Mouse (Mus musculus) neural tube, embryonic 15.5 days (tissue): ENCODE data around the gene Cabp7. TPM values are rescaled to one million over a fixed set of nuclear protein-coding genes. Genes with fewer than 3 reads are reported as not detected.

Source experiments
- ATAC-seq: fragments of 200-750 bp; cut with Nextera tagmentation; 2 replicates; pipeline ENCODE4 v1.8.0; 2017; ENCODE audit warnings: mild to moderate bottlenecking, moderate TSS enrichment, moderate library complexity; ENCODE audit not compliant: low FRiP score
- H3K27ac ChIP-seq: fragments of 300-500 bp; sonication (generic); replicated peaks from 2 replicates; pipeline ENCODE4 v1.5.1; 2015; ENCODE audit warnings: mild to moderate bottlenecking, inconsistent platforms
- H3K27me3 ChIP-seq: fragments of 300-500 bp; sonication (generic); replicated peaks from 2 replicates; pipeline ENCODE4 v1.6.1; 2015; ENCODE audit warnings: inconsistent platforms
- H3K36me3 ChIP-seq: fragments of 300-500 bp; sonication (generic); 2 replicates; pipeline ENCODE4 v1.6.1; 2015; ENCODE audit warnings: inconsistent platforms
- H3K4me1 ChIP-seq: fragments of 300-500 bp; sonication (generic); 2 replicates; pipeline ENCODE4 v1.6.1; 2015; ENCODE audit warnings: inconsistent platforms
- H3K4me2 ChIP-seq: fragments of 300-500 bp; sonication (generic); 2 replicates; pipeline ENCODE4 v1.6.1; 2015; ENCODE audit warnings: inconsistent platforms, mild to moderate bottlenecking, moderate library complexity
- H3K4me3 ChIP-seq: fragments of 300-500 bp; sonication (generic); replicated peaks from 2 replicates; pipeline ENCODE4 v1.5.1; 2015; ENCODE audit warnings: mild to moderate bottlenecking, inconsistent platforms
- H3K9ac ChIP-seq: fragments of 300-500 bp; sonication (generic); replicated peaks from 2 replicates; pipeline ENCODE4 v1.6.1; 2015; ENCODE audit warnings: mild to moderate bottlenecking, inconsistent platforms
- H3K9me3 ChIP-seq: fragments of 300-500 bp; sonication (generic); replicated peaks from 2 replicates; pipeline ENCODE4 v1.6.1; 2016; ENCODE audit warnings: inconsistent platforms
- WGBS: fragments of 180-500 bp; shearing (Covaris S2); methylation state at CpG from one replicate; pipeline ENCODE4 v1.1.7; 2015; ENCODE audit warnings: mixed read lengths; 5-methylcytosine and 5-hydroxymethylcytosine counted together
- polyA plus RNA-seq: library from polyadenylated mRNA; unstranded; fragments of >200 nt; fragmentation: Nextera tagmentation; extraction: Ambion mirVana; gene quantifications from 2 replicates; pipeline ENCODE4 v1.2.1, GENCODE M21; 2015

The Cabp7 gene
- polyA plus RNA-seq, 1 experiment from 2014 or later: 4.2 TPM

- no peak overlapping the region for H3K4me3 ChIP-seq
- no peaks in the 10 kb centered on the region for H3K27me3 ChIP-seq
- H3K9me3 ChIP-seq: no peaks in the 10 kb centered on the region
- H3K27ac ChIP-seq: no peak overlapping the region
- H3K4me1 ChIP-seq: peaks cover 34% of the 10 kb centered on the region
- no peak overlapping the region for H3K4me2 ChIP-seq
- 67% methylated on average over 5 of the region's 5 CpGs for WGBS
- 0 out of 2 replicates have a peak, but pooled peaks cover 4% of the 10 kb centered on the region for H3K36me3 ChIP-seq
- H3K9ac ChIP-seq: no peak overlapping the region
- ATAC-seq: no peak
These were observed 17.9 kb upstream of the Cabp7 start for GRCm38 (mm10) chr11:4764476-4764875.

GRCm38 (mm10) chr11:4763631-4764030 is 17.1 kb upstream of the Cabp7 start:
- H3K27ac ChIP-seq: no peak overlapping the region
- no peak overlapping the region for H3K9ac ChIP-seq
- ATAC-seq: no peak
- no peak overlapping the region for H3K4me3 ChIP-seq
- H3K4me2 ChIP-seq: no peak overlapping the region
- 0 out of 2 replicates have a peak, but pooled peaks cover 4% of the 10 kb centered on the region for H3K36me3 ChIP-seq
- peaks cover 34% of the 10 kb centered on the region for H3K4me1 ChIP-seq
- no peaks in the 10 kb centered on the region for H3K9me3 ChIP-seq
- 20% methylated on average over 5 of the region's 5 CpGs for WGBS
- no peaks in the 10 kb centered on the region for H3K27me3 ChIP-seq

- 28% methylated on average over 2 of the region's 2 CpGs for WGBS
- Histone ChIP-seq H3K4me3 (no peak overlapping the region), H3K4me1 (peaks cover 34% of the 10 kb centered on the region), H3K9ac (no peak overlapping the region), H3K9me3 (no peaks in the 10 kb centered on the region), H3K27me3 (no peaks in the 10 kb centered on the region), H3K27ac (0 out of 2 replicates have a peak overlapping the region, but pooled peaks have one; percentile 10), H3K36me3 (0 out of 2 replicates have a peak, but pooled peaks cover 4% of the 10 kb centered on the region), H3K4me2 (no peak overlapping the region)
- ATAC-seq: no peak
These were observed 15.9 kb upstream of the Cabp7 start for GRCm38 (mm10) chr11:4762511-4762910.

GRCm38 (mm10) chr11:4761991-4762390 is 15.4 kb upstream of the Cabp7 start:
- Histone ChIP-seq H3K9me3 (no peaks in the 10 kb centered on the region), H3K27ac (peak overlapping the region; percentile 10; the same call in 1 of the 2 replicates), H3K9ac (no peak overlapping the region), H3K27me3 (no peaks in the 10 kb centered on the region), H3K4me1 (peaks cover 37% of the 10 kb centered on the region), H3K4me2 (no peak overlapping the region), H3K36me3 (0 out of 2 replicates have a peak, but pooled peaks cover under 1% of the 10 kb centered on the region), H3K4me3 (no peak overlapping the region)
- WGBS: 9% methylated on average over 6 of the region's 6 CpGs
- no peak for ATAC-seq

GRCm38 (mm10) chr11:4760438-4760837 is 13.9 kb upstream of the Cabp7 start:
- H3K9ac ChIP-seq: no peak overlapping the region
- 0 out of 2 replicates have a peak overlapping the region, but pooled peaks have one; percentile 15 for H3K27ac ChIP-seq
- WGBS: 11% methylated on average over 4 of the region's 4 CpGs

GRCm38 (mm10) chr11:4757789-4758158 is 11.2 kb upstream of the Cabp7 start:
- no peaks in the 10 kb centered on the region for H3K36me3 ChIP-seq
- H3K27ac ChIP-seq: no peak overlapping the region
- H3K4me3 ChIP-seq: no peak overlapping the region
- no peak for ATAC-seq
- no peaks in the 10 kb centered on the region for H3K9me3 ChIP-seq
- H3K4me2 ChIP-seq: no peak overlapping the region
- H3K27me3 ChIP-seq: no peaks in the 10 kb centered on the region
- H3K4me1 ChIP-seq: peaks cover 34% of the 10 kb centered on the region
- no peak overlapping the region for H3K9ac ChIP-seq
- 14% methylated on average over 4 of the region's 4 CpGs for WGBS

More at GRCm38 (mm10) chr11:4760438-4760837, 13.9 kb upstream of the Cabp7 start:
- H3K36me3 ChIP-seq: no peaks in the 10 kb centered on the region
- H3K4me3 ChIP-seq: no peak overlapping the region
- peaks cover 37% of the 10 kb centered on the region for H3K4me1 ChIP-seq
- H3K9me3 ChIP-seq: no peaks in the 10 kb centered on the region
- no peak for ATAC-seq
- no peak overlapping the region for H3K4me2 ChIP-seq
- no peaks in the 10 kb centered on the region for H3K27me3 ChIP-seq

- H3K9me3 ChIP-seq: no peaks in the 10 kb centered on the region
- no peaks in the 10 kb centered on the region for H3K27me3 ChIP-seq
- no peak overlapping the region for H3K4me3 ChIP-seq
- H3K36me3 ChIP-seq: no peaks in the 10 kb centered on the region
- no peak overlapping the region for H3K4me2 ChIP-seq
- no peak for ATAC-seq
- H3K9ac ChIP-seq: no peak overlapping the region
- WGBS: 32% methylated on average over 11 of the region's 11 CpGs
- no peak overlapping the region for H3K27ac ChIP-seq
- H3K4me1 ChIP-seq: peaks cover 34% of the 10 kb centered on the region
These were observed 10.6 kb upstream of the Cabp7 start for GRCm38 (mm10) chr11:4756984-4757788.

GRCm38 (mm10) chr11:4756460-4756859 is 9.9 kb upstream of the Cabp7 start:
- WGBS: 72% methylated on average over 9 of the region's 9 CpGs
- Histone ChIP-seq H3K9ac (no peak overlapping the region), H3K27ac (no peak overlapping the region), H3K27me3 (no peaks in the 10 kb centered on the region), H3K4me3 (no peak overlapping the region), H3K4me1 (peaks cover 27% of the 10 kb centered on the region), H3K9me3 (no peaks in the 10 kb centered on the region), H3K4me2 (no peak overlapping the region), H3K36me3 (no peaks in the 10 kb centered on the region)
- no peak for ATAC-seq

GRCm38 (mm10) chr11:4754867-4755266 is 8.3 kb upstream of the Cabp7 start:
- H3K36me3 ChIP-seq: no peaks in the 10 kb centered on the region
- no peak for ATAC-seq
- no peak overlapping the region for H3K4me2 ChIP-seq
- H3K27me3 ChIP-seq: peaks cover 2% of the 10 kb centered on the region
- no peak overlapping the region for H3K27ac ChIP-seq
- 52% methylated on average over 11 of the region's 11 CpGs for WGBS
- no peak overlapping the region for H3K4me3 ChIP-seq
- peaks cover 14% of the 10 kb centered on the region for H3K4me1 ChIP-seq
- H3K9ac ChIP-seq: no peak overlapping the region
- no peaks in the 10 kb centered on the region for H3K9me3 ChIP-seq

GRCm38 (mm10) chr11:4754036-4754435 is 7.5 kb upstream of the Cabp7 start:
- Histone ChIP-seq H3K36me3 (no peaks in the 10 kb centered on the region), H3K9me3 (no peaks in the 10 kb centered on the region), H3K27ac (no peak overlapping the region), H3K9ac (no peak overlapping the region), H3K4me2 (no peak overlapping the region), H3K4me3 (no peak overlapping the region), H3K27me3 (peaks cover 11% of the 10 kb centered on the region), H3K4me1 (peaks cover 14% of the 10 kb centered on the region)
- ATAC-seq: no peak
- WGBS: 91% methylated on average over 3 of the region's 3 CpGs

- Histone ChIP-seq H3K9me3 (no peaks in the 10 kb centered on the region), H3K27me3 (peaks cover 23% of the 10 kb centered on the region), H3K36me3 (no peaks in the 10 kb centered on the region), H3K4me3 (no peak overlapping the region), H3K27ac (no peak overlapping the region), H3K4me1 (peaks cover 15% of the 10 kb centered on the region), H3K9ac (no peak overlapping the region), H3K4me2 (no peak overlapping the region)
- WGBS: 20% methylated on average over 10 of the region's 10 CpGs
- ATAC-seq: no peak
These were observed 6.3 kb upstream of the Cabp7 start for GRCm38 (mm10) chr11:4752836-4753235.

- Histone ChIP-seq H3K9ac (no peak overlapping the region), H3K27ac (no peak overlapping the region), H3K36me3 (no peaks in the 10 kb centered on the region), H3K27me3 (peaks cover 39% of the 10 kb centered on the region), H3K4me1 (peaks cover 33% of the 10 kb centered on the region), H3K4me3 (no peak overlapping the region), H3K4me2 (no peak overlapping the region), H3K9me3 (no peaks in the 10 kb centered on the region)
- ATAC-seq: no peak
- 17% methylated on average over 9 of the region's 9 CpGs for WGBS
These were observed 3.7 kb upstream of the Cabp7 start for GRCm38 (mm10) chr11:4750263-4750662.
